Mouse (Mus musculus) thymus, adult 2 months (tissue): Measurements from ENCODE around the gene Hsd17b1. TPM values are rescaled to one million over a fixed set of nuclear protein-coding genes. Genes with fewer than 3 reads are reported as not detected.
A peak's percentile ranks its signal among the peaks of the same experiment; 100 is the strongest.

Experiments used
- DNase-seq: peaks from one replicate; pipeline ENCODE4 v3.0.0; 2021
- H3K27ac ChIP-seq: fragments of 200-500 bp; 2 replicates; pipeline ENCODE4 v1.5.1; 2012; ENCODE audit warnings: low read length, control low read depth; ENCODE audit not compliant: control insufficient read depth, insufficient read depth
- H3K27me3 ChIP-seq: fragments of 200-500 bp; 2 replicates; pipeline ENCODE4 v1.6.1; 2012; ENCODE audit warnings: mild to moderate bottlenecking, low read length, moderate library complexity, mixed read lengths; ENCODE audit not compliant: control insufficient read depth, insufficient read depth
- H3K36me3 ChIP-seq: fragments of 200-500 bp; 2 replicates; pipeline ENCODE4 v1.6.1; 2012; ENCODE audit warnings: mild to moderate bottlenecking, low read length, moderate library complexity; ENCODE audit not compliant: control insufficient read depth, insufficient read depth
- H3K4me1 ChIP-seq: fragments of 200-500 bp; replicated peaks from 2 replicates; pipeline ENCODE4 v1.6.1; 2012; ENCODE audit warnings: low read length; ENCODE audit not compliant: control insufficient read depth, insufficient read depth
- H3K4me3 ChIP-seq: fragments of 200-500 bp; 2 replicates; pipeline ENCODE4 v1.5.1; 2012; ENCODE audit warnings: mild to moderate bottlenecking, low read length, control low read depth, moderate library complexity; ENCODE audit not compliant: control insufficient read depth, insufficient read depth
- CTCF ChIP-seq: fragments of 200-500 bp; IDR thresholded peaks from 2 replicates; pipeline ENCODE4 v1.5.1; 2012; ENCODE audit warnings: mild to moderate bottlenecking, control low read depth, low read length, moderate library complexity, borderline replicate concordance; ENCODE audit not compliant: control insufficient read depth, poor library complexity, insufficient read depth; ENCODE audit errors: extremely low read depth
- POLR2A ChIP-seq: fragments of 200-500 bp; IDR thresholded peaks from 2 replicates; pipeline ENCODE4 v1.6.1; 2012; ENCODE audit warnings: mild to moderate bottlenecking, low read length, control low read depth, moderate library complexity; ENCODE audit not compliant: control insufficient read depth, poor library complexity, insufficient read depth; ENCODE audit errors: extremely low read depth
- WGBS: fragments of 180-500 bp; shearing (Covaris S2); methylation state at CpG from one replicate; pipeline ENCODE4 v1.1.7; 2018; 5-methylcytosine and 5-hydroxymethylcytosine counted together
- polyA plus RNA-seq: library from polyadenylated mRNA; depleted of rRNA; stranded (reverse); fragments of >200 nt; gene quantifications from 2 replicates; pipeline ENCODE4 v1.2.3, GENCODE M21; 2012

The Hsd17b1 gene
- polyA plus RNA-seq, 1 experiment, result 0.93 TPM

DNA sequence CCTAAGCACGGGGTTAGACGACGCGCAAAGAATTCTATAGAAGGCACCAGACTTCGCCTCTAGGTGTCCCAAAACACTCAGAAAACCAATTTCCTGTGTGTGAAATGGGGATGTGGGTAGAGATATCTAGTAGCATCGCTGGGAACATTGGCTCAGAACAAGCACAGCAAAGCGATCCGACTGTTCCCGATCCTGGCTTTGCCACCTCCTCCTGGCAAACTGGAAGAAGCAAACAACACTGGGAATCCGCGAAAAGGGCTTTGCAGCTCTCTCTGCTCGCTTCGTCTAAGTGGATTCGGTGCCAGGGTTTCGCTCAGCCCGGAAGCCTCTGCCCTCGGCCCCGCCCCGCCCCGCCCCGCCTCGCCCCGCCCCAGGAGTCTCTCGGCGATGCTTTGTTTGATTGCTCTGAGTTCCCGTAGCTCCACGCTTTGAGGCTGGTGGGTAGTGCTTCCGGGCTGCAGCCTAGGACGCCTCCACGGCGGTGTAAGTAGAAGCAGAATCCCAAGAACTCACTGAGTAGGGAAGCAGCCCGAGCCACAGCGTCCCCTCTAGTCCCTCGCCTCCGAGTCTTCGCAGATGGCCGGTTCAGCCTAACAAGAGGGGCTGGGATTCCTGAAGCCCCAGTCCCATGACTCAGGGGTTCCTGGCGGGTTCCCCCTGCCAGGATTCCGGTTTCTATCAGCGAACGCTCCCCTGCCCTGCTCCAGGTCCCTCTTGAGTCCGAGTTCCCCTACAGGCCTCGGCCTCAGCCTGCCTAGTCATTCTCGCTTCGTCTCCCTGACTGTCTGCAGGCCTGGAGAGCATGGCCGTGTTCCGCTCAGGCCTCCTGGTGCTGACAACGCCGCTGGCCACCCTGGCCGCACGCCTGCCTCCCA lies 4.2 kb downstream of the Hsd17b1 start, which contains the start of gene Coasy:
Gene Coasy, plus strand, starts transcription at position 358 of the 875 bp plus-strand sequence.
- TF ChIP-seq POLR2A (peak; percentile 55), CTCF (no peak)
- peaks cover 5% of the 10 kb centered on the region; the same call in 1 of the 2 replicates for H3K27me3 ChIP-seq
- peak within 1 kb of the TSS; percentile 89 for H3K4me3 ChIP-seq
- peak within 1 kb of the TSS; percentile 67 for H3K27ac ChIP-seq
- WGBS, result under 1% methylated on average over 51 of the region's 51 CpGs
- peaks cover 31% of the 10 kb centered on the region for H3K4me1 ChIP-seq
- H3K36me3 ChIP-seq, result no peaks in the 10 kb centered on the region
- peak; percentile 82 for DNase-seq

- no peak for DNase-seq
- Histone ChIP-seq H3K4me3 (peak overlapping the region; percentile 89), H3K36me3 (no peaks in the 10 kb centered on the region), H3K4me1 (peaks cover 39% of the 10 kb centered on the region), H3K27ac (no peak overlapping the region; the same call in 1 of the 2 replicates), H3K27me3 (peaks cover 5% of the 10 kb centered on the region; the same call in 1 of the 2 replicates)
- TF ChIP-seq POLR2A (no peak), CTCF (no peak)
- 44% methylated on average over 19 of the region's 19 CpGs for WGBS
These were observed 5.0 kb downstream of the Hsd17b1 start for GRCm38 (mm10) chr11:101083083-101083697.

- Histone ChIP-seq H3K4me1 (peaks cover 40% of the 10 kb centered on the region), H3K36me3 (peaks cover 3% of the 10 kb centered on the region), H3K27me3 (peaks cover 3% of the 10 kb centered on the region; the same call in 1 of the 2 replicates), H3K27ac (no peak overlapping the region), H3K4me3 (no peak overlapping the region)
- no peak for DNase-seq
- no peak for TF ChIP-seq CTCF
- no peak for TF ChIP-seq POLR2A
- WGBS, result 97% methylated on average over 14 of the region's 14 CpGs
These were observed 6.0 kb downstream of the Hsd17b1 start for GRCm38 (mm10) chr11:101084246-101084645.

DNA sequence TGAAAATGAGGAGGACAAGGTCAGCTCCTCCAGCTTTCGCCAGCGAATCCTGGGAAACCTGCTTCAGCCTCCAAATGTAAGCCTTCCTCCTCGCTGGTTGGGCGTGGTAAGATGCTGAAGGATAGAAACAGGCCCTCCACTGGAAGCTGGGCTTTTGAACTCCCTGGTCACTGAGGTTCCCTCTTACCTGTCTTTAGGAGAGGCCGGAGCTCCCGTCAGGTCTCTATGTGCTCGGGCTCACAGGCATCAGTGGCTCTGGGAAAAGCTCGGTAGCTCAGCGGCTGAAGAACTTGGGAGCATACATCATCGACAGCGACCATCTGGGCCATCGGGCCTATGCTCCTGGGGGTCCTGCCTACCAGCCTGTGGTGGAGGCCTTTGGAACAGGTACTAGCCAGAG lies 6.6 kb downstream of the Hsd17b1 start:
- 97% methylated on average over 12 of the region's 12 CpGs for whole genome bisulfite sequencing
- Histone ChIP-seq H3K27ac (no peak overlapping the region), H3K4me3 (no peak overlapping the region), H3K4me1 (peaks cover 35% of the 10 kb centered on the region), H3K36me3 (peaks cover 9% of the 10 kb centered on the region), H3K27me3 (no peaks in the 10 kb centered on the region; the same call in 1 of the 2 replicates)
- no peak for DNase-seq
- TF ChIP-seq POLR2A (no peak), CTCF (no peak)

DNA sequence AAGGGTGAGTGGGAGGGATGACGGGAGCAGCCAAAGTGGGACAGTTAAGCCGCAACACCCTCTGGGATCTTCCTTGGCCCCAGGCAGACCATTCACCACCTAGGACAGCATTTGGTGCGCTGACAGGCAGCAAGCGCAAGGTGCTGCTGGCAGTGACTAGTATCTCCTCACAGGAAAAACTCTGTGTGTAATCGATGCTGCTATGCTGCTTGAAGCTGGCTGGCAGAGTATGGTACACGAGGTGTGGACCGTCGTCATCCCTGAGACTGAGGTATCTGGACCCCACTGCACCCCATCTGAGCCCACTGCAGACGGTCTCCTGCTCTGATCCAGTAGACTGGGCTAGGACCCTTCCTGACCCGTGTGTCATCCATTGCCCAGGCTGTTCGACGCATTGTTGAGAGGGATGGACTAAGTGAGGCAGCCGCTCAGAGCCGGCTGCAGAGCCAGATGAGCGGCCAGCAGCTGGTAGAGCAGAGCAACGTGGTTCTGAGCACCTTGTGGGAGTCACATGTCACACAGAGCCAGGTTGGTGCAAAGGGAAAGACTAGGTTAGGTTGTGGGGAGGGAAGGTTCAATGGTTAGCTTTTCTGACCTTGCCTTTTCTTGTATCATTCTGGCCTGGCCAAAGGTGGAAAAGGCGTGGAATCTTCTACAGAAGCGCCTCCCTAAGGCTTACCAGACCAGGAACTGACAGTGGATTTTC lies 7.6 kb downstream of the Hsd17b1 start:
- peaks cover 18% of the 10 kb centered on the region for H3K36me3 ChIP-seq
- no peak for TF ChIP-seq POLR2A
- TF ChIP-seq CTCF, result no peak
- H3K4me1 ChIP-seq, result peaks cover 32% of the 10 kb centered on the region
- no peak overlapping the region for H3K4me3 ChIP-seq
- no peak for DNase-seq
- 97% methylated on average over 18 of the region's 18 CpGs for WGBS
- H3K27me3 ChIP-seq, result no peaks in the 10 kb centered on the region; the same call in 1 of the 2 replicates
- H3K27ac ChIP-seq, result no peak overlapping the region

- H3K4me1 ChIP-seq, result peaks cover 32% of the 10 kb centered on the region
- WGBS, result 80% methylated on average over 6 of the region's 6 CpGs
- peaks cover 24% of the 10 kb centered on the region for H3K36me3 ChIP-seq
- DNase-seq, result no peak
- TF ChIP-seq CTCF (no peak), POLR2A (no peak)
- no peak overlapping the region for H3K4me3 ChIP-seq
- H3K27ac ChIP-seq, result no peak overlapping the region
- no peaks in the 10 kb centered on the region for H3K27me3 ChIP-seq
These were observed 8.1 kb downstream of the Hsd17b1 start for GRCm38 (mm10) chr11:101086323-101086674.
